Mouse (Mus musculus): Measurements from ENCODE around the gene BC030500. TPM values are rescaled to one million over a fixed set of nuclear protein-coding genes. Genes with fewer than 3 reads are reported as not detected.

BC030500 gene
- polyA plus RNA-seq, 1 experiment = 0.16 TPM

GRCm38 (mm10) chr8:58931066-58931465 is 19.5 kb downstream of the BC030500 start:
- TF ChIP-seq E2F4 (IDR thresholded peaks at IDR 0.05; ENCODE audit: insufficient read depth) (no peak), TCF3 (IDR thresholded peaks at IDR 0.05; ENCODE audit: insufficient read length, low read depth) (no peak), MYOD1 (IDR thresholded peaks at IDR 0.05; ENCODE audit: control insufficient read depth in 1 of 3, insufficient read length in 2 of 3, low read depth in 2 of 3) (no peak), SRF (IDR thresholded peaks at IDR 0.05; ENCODE audit: control insufficient read depth, insufficient read length, low read depth) (no peak), REST (IDR thresholded peaks at IDR 0.05; ENCODE audit: insufficient read depth, insufficient read length) (no peak), USF1 (IDR thresholded peaks at IDR 0.05; ENCODE audit: low read depth) (no peak), POLR2A (IDR thresholded peaks at IDR 0.05; ENCODE audit: insufficient read length, low read depth) (no peak), POLR2AphosphoS2 (IDR thresholded peaks at IDR 0.05; ENCODE audit: insufficient read length, low read depth) (no peak), MYOG (IDR thresholded peaks at IDR 0.05; ENCODE audit: control insufficient read depth in 1 of 3, insufficient read depth in 1 of 3, insufficient read length in 2 of 3, low read depth in 2 of 3) (no peak), CEBPB (IDR thresholded peaks at IDR 0.05; ENCODE audit: insufficient read depth, poor library complexity, severe bottlenecking) (no peak), MAX (IDR thresholded peaks at IDR 0.05; ENCODE audit: low read depth) (no peak)
- no peaks in the 10 kb centered on the region for H3K79me2 ChIP-seq (ENCODE audit: control insufficient read depth, insufficient read depth)
- H3K4me3 ChIP-seq = no peak overlapping the region
- no peak overlapping the region for H3ac ChIP-seq (ENCODE audit: control insufficient read depth, insufficient read length)
- no peaks in the 10 kb centered on the region for H3K27me3 ChIP-seq (ENCODE audit: control insufficient read depth, insufficient read depth, insufficient read length)
- H3K36me3 ChIP-seq (ENCODE audit: control insufficient read depth, insufficient read depth) = no peaks in the 10 kb centered on the region
- no peak overlapping the region for H3K4me2 ChIP-seq (ENCODE audit: low read depth)

DNA sequence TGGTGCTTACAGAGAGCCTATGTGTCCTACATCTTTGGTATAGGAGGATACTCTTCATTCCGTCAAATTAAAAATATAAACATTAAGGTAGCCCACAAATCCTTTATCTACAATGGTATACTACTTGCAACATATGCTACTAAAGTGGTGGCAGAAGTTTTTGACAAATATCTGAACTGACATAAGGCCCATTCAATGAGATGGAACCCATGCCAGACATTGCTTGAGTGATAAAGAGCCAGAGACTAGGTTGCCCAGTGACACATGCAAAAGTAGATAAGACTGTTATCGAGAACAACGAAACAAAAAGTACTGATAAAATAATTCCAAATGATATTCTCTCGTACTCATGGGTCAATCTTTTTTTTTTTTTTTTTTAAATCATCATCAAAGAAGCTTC is 32.2 kb downstream of the BC030500 start:
- TF ChIP-seq SRF (IDR thresholded peaks at IDR 0.05; ENCODE audit: control insufficient read depth, insufficient read length, low read depth) (no peak), POLR2AphosphoS2 (IDR thresholded peaks at IDR 0.05; ENCODE audit: insufficient read length, low read depth) (no peak), MYOG (IDR thresholded peaks at IDR 0.05; ENCODE audit: control insufficient read depth in 1 of 3, insufficient read depth in 1 of 3, insufficient read length in 2 of 3, low read depth in 2 of 3) (no peak), E2F4 (IDR thresholded peaks at IDR 0.05; ENCODE audit: insufficient read depth) (no peak), TCF3 (IDR thresholded peaks at IDR 0.05; ENCODE audit: insufficient read length, low read depth) (no peak), MYOD1 (IDR thresholded peaks at IDR 0.05; ENCODE audit: control insufficient read depth in 1 of 3, insufficient read length in 2 of 3, low read depth in 2 of 3) (no peak)
- no peaks in the 10 kb centered on the region for H3K27me3 ChIP-seq (ENCODE audit: control insufficient read depth, insufficient read depth, insufficient read length)
- H3K79me2 ChIP-seq (ENCODE audit: control insufficient read depth, insufficient read depth) = no peaks in the 10 kb centered on the region

GRCm38 (mm10) chr8:58957195-58957739 is 45.7 kb downstream of the BC030500 start:
- Histone ChIP-seq H3K4me3 (no peak overlapping the region), H3ac (ENCODE audit: control insufficient read depth, insufficient read length) (no peak overlapping the region), H3K27me3 (ENCODE audit: control insufficient read depth, insufficient read depth, insufficient read length) (no peaks in the 10 kb centered on the region), H3K79me2 (ENCODE audit: control insufficient read depth, insufficient read depth) (no peaks in the 10 kb centered on the region), H3K4me2 (ENCODE audit: low read depth) (no peak overlapping the region), H3K36me3 (ENCODE audit: control insufficient read depth, insufficient read depth) (no peaks in the 10 kb centered on the region)
- TF ChIP-seq REST (IDR thresholded peaks at IDR 0.05; ENCODE audit: insufficient read depth, insufficient read length) = no peak
- TF ChIP-seq POLR2A (IDR thresholded peaks at IDR 0.05; ENCODE audit: insufficient read length, low read depth) = no peak

More for the DNA sequence above, 32.2 kb downstream of the BC030500 start:
- Histone ChIP-seq H3K4me2 (ENCODE audit: low read depth) (no peak overlapping the region), H3ac (ENCODE audit: control insufficient read depth, insufficient read length) (no peak overlapping the region), H3K36me3 (ENCODE audit: control insufficient read depth, insufficient read depth) (no peaks in the 10 kb centered on the region), H3K4me3 (no peak overlapping the region)

Other genes starting within 250 kb of the BC030500 start
- not detected for gene Galntl6, start 885 bp downstream of the BC030500 start, polyA plus RNA-seq (2012; fragmentation: generic; extraction: Trizol)